Mouse (Mus musculus): ENCODE measurements around the gene Nme7.

- no peak for TF ChIP-seq GATA1 (IDR thresholded peaks at IDR 0.05; ENCODE audit: low read length)
- TF ChIP-seq TAL1 (IDR thresholded peaks at IDR 0.05; ENCODE audit: low read length), result no peak
These were observed 152.8 kb downstream of the Nme7 start for GRCm38 (mm10) chr1:164456731-164457130.
